Mouse (Mus musculus) lung, postnatal 0 days (tissue): ENCODE results near the gene 2310061I04Rik.

ENCODE experiments used
- CTCF ChIP-seq: IDR thresholded peaks from 2 replicates; pipeline ENCODE4 v1.5.1; 2016; ENCODE audit warnings: antibody characterized with exemption, mild to moderate bottlenecking
- EP300 ChIP-seq: IDR thresholded peaks from 2 replicates; pipeline ENCODE4 v1.6.1; 2016; ENCODE audit warnings: antibody characterized with exemption, mild to moderate bottlenecking, control low read depth

DNA sequence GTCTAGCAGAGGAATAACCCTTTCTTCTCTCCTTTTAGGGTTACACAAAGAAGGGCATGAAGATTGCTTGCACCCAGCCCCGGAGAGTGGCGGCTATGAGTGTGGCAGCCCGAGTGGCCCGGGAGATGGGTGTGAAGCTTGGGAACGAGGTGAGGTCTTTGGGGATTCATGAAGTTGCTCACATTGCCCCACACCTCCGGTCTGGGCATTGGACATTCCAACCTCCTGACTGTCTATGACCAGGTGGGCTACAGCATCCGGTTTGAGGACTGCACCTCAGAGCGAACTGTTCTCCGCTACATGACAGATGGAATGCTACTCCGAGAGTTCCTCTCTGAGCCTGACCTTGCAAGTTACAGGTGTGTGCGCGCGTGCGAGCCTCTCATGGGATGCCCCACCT is 13.5 kb downstream of the 2310061I04Rik start:
- TF ChIP-seq CTCF = no peak
- no peak for TF ChIP-seq EP300
